Mouse (Mus musculus): ENCODE results near the gene Cacna2d2.

Gene Cacna2d2

GRCm38 (mm10) chr9:107399491-107399971 is at the start of gene Cacna2d2:
Cacna2d2 (plus strand) TSS chr9:107399612.
- DNase-seq, result peak; percentile 68 to 78

- DNase-seq, result no peak
Observed at GRCm38 (mm10) chr9:107354826-107355225, 44.6 kb upstream of the Cacna2d2 start.

- peak; percentile 82 to 83 for DNase-seq
Observed at GRCm38 (mm10) chr9:107355870-107356765, 43.3 kb upstream of the Cacna2d2 start.

- peak; percentile 89 to 91 for DNase-seq
Observed at GRCm38 (mm10) chr9:107357651-107358050, 41.8 kb upstream of the Cacna2d2 start.

- DNase-seq, result no peak
Observed at GRCm38 (mm10) chr9:107360989-107361388, 38.4 kb upstream of the Cacna2d2 start.

- peak; percentile 62 to 73 for DNase-seq
Observed at GRCm38 (mm10) chr9:107366644-107367043, 32.8 kb upstream of the Cacna2d2 start.

- DNase-seq, result no peak
Observed at GRCm38 (mm10) chr9:107368302-107368701, 31.1 kb upstream of the Cacna2d2 start.

- peak; percentile 30 to 35 for DNase-seq
Observed at GRCm38 (mm10) chr9:107369270-107370105, 29.9 kb upstream of the Cacna2d2 start.

GRCm38 (mm10) chr9:107370106-107370463 is 29.3 kb upstream of the Cacna2d2 start:
- DNase-seq, result no peak

- no peak for DNase-seq
Observed at GRCm38 (mm10) chr9:107372441-107372840, 27.0 kb upstream of the Cacna2d2 start.

GRCm38 (mm10) chr9:107374623-107375022 is 24.8 kb upstream of the Cacna2d2 start:
- peak; percentile 76 to 82 for DNase-seq

- no peak for DNase-seq
Observed at GRCm38 (mm10) chr9:107375451-107375850, 24.0 kb upstream of the Cacna2d2 start.

GRCm38 (mm10) chr9:107377961-107378512 is 21.4 kb upstream of the Cacna2d2 start:
- peak; percentile 63 to 77 for DNase-seq

GRCm38 (mm10) chr9:107381723-107382122 is 17.7 kb upstream of the Cacna2d2 start:
- peak; percentile 83 to 84 for DNase-seq

- DNase-seq, result peak; percentile 30 to 50
Observed at GRCm38 (mm10) chr9:107384396-107384795, 15.0 kb upstream of the Cacna2d2 start.

GRCm38 (mm10) chr9:107386722-107387121 is 12.7 kb upstream of the Cacna2d2 start:
- DNase-seq, result peak; percentile 69 to 74

GRCm38 (mm10) chr9:107387708-107388107 is 11.7 kb upstream of the Cacna2d2 start:
- DNase-seq, result no peak

GRCm38 (mm10) chr9:107388263-107388662 is 11.1 kb upstream of the Cacna2d2 start:
- no peak for DNase-seq

GRCm38 (mm10) chr9:107396397-107396796 is 3.0 kb upstream of the Cacna2d2 start:
- DNase-seq, result no peak

GRCm38 (mm10) chr9:107398968-107399367 is 444 bp upstream of the Cacna2d2 start:
- DNase-seq, result no peak

GRCm38 (mm10) chr9:107400060-107400511 is 674 bp downstream of the Cacna2d2 start:
- DNase-seq, result peak; percentile 31 to 42

GRCm38 (mm10) chr9:107400666-107401285 is 1.4 kb downstream of the Cacna2d2 start:
- no peak for DNase-seq
